Mouse (Mus musculus): Measurements from ENCODE around the gene Rmi2. TPM values are rescaled to one million over a fixed set of nuclear protein-coding genes. Genes with fewer than 3 reads are reported as not detected.
"Not testable (repeated sequence)": the region's sequence is repeated elsewhere in the genome, so short reads cannot be mapped to it uniquely, and the experiment has no call there.

Gene Rmi2
- total and polyA plus RNA-seq, 2 experiments from 2014 or later, result 0.35 to 0.76 TPM

DNA sequence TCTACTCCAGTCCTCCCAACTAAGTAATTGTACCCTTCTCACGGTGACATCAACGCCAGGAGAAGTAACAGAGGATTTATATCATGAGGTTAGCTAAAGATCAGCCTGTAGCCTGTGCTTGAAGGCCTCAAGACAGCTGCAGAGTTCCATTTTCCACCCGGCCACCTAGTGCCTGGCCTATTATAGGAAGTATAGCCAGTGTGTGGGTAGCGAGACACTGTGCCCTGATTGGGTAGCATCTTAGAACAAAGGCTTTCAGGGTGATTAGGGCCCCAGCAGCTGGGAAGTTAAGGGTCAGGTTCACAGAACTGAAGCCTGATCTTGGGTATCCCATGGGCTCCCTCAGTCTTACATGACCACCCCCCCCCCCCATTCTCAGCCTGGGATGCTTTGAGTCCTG is 46.0 kb upstream of the Rmi2 start:
- Histone ChIP-seq H3K4me2 (ENCODE audit: low read depth) (no peak overlapping the region), H3K9me3 (ENCODE audit: low read length) (no peaks in the 10 kb centered on the region), H3K9ac (no peak overlapping the region), H3K4me3 (ENCODE audit: low read depth, low read length) (no peak overlapping the region), H3K27ac (ENCODE audit: low read depth, low read length) (no peak overlapping the region), H3K36me3 (ENCODE audit: insufficient read depth) (no peaks in the 10 kb centered on the region), H3K27me3 (ENCODE audit: insufficient read depth, low read length) (peaks cover 3% of the 10 kb centered on the region; the same call in 1 of the 2 replicates), H3K4me1 (ENCODE audit: insufficient read depth) (no peaks in the 10 kb centered on the region)
- no peak for TF ChIP-seq CTCF (IDR thresholded peaks at IDR 0.05; ENCODE audit: low read depth)
- DNase-seq (no peak), ATAC-seq (no peak)
- WGBS, result 58% methylated on average over 4 of the region's 4 CpGs

DNA sequence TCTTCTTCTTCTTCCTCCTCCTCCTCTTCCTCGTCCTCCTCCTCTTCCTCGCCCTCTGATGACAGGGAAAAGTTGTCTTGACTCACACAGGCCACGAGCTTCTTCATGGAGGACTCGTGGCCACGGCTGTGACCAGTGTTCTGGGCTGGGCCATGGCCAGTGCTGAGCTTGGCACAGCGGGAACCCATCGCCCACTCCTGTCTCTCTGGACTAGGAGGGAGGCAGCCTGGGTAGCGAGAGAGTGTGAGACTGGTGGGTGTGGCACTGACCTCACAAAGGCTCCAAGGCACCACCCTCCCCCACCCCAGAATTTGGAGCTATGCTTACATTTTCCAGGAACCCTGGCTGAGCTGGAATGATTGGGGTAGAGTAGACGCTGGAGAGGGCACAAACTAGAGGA is 44.2 kb upstream of the Rmi2 start, which contains the start of gene Prm3:
Prm3 (minus strand) TSS at position 213 of the 400 bp plus-strand sequence.
- 78% methylated on average over 9 of the region's 9 CpGs for WGBS
- no peak within 1 kb of the TSS for H3K4me3 ChIP-seq (ENCODE audit: low read depth, low read length)

DNA sequence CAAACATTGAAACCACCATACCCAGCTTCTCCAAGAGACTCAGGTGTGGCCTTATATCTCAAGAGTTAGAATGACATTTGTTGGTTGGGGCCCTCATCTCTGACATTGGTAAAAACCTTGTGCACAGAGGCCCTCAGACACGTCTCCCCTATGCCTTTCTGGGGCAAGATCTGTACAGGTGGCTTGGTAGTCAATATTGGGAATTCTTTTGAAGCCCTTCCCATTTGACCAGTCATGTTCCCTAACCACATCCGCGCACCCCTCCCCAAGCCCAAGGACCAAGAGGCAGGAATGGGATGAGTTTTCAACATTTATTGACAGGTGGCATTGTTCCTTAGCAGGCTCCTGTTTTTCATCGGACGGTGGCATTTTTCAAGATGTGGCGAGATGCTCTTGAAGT is 38.8 kb upstream of the Rmi2 start, which contains the start of gene Prm2:
Prm2 (minus strand) TSS at position 101 of the 400 bp plus-strand sequence.
- Histone ChIP-seq H3K27ac (ENCODE audit: low read depth, low read length) (no peak within 1 kb of the TSS), H3K27me3 (ENCODE audit: insufficient read depth, low read length) (no peaks in the 10 kb centered on the region), H3K4me1 (ENCODE audit: insufficient read depth) (no peaks in the 10 kb centered on the region), H3K36me3 (ENCODE audit: insufficient read depth) (no peaks in the 10 kb centered on the region), H3K4me3 (ENCODE audit: low read depth, low read length) (no peak within 1 kb of the TSS), H3K9ac (no peak within 1 kb of the TSS), H3K4me2 (ENCODE audit: low read depth) (no peak within 1 kb of the TSS), H3K9me3 (ENCODE audit: low read length) (no peaks in the 10 kb centered on the region)
- 81% methylated on average over 6 of the region's 6 CpGs for WGBS
- no peak for TF ChIP-seq CTCF (IDR thresholded peaks at IDR 0.05; ENCODE audit: low read depth)
- no peak for ATAC-seq
- no peak for DNase-seq

More for the DNA sequence above, 44.2 kb upstream of the Rmi2 start, which contains the start of gene Prm3:
- no peak within 1 kb of the TSS for H3K27ac ChIP-seq (ENCODE audit: low read depth, low read length)
- DNase-seq, result no peak
- no peaks in the 10 kb centered on the region for H3K4me1 ChIP-seq (ENCODE audit: insufficient read depth)
- no peak within 1 kb of the TSS for H3K9ac ChIP-seq
- H3K36me3 ChIP-seq (ENCODE audit: insufficient read depth), result no peaks in the 10 kb centered on the region
- H3K9me3 ChIP-seq (ENCODE audit: low read length), result no peaks in the 10 kb centered on the region
- ATAC-seq, result no peak
- H3K4me2 ChIP-seq (ENCODE audit: low read depth), result no peak within 1 kb of the TSS
- no peak for TF ChIP-seq CTCF (IDR thresholded peaks at IDR 0.05; ENCODE audit: low read depth)
- H3K27me3 ChIP-seq (ENCODE audit: insufficient read depth, low read length), result no peaks in the 10 kb centered on the region

DNA sequence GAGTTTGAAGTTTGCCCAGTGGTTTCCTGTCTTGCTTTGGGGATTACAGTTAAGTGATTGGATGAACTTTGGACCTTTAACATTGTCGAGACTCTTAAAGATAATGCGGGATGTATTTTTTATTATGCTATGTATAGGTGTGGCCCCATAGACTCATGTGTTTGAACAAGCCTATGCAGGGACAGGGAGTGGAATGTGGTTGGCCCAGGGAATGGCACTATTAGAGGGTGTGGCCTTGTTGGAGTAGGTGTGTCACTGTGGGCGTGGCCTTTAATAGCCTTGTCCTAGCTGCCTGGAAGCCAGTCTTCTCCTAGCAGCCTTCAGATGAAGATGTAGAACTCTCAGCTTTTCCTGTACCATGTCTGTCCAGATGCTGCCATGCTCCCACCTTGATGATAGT is 32.4 kb upstream of the Rmi2 start:
- not testable (repeated sequence) for ATAC-seq; H3K9me3 ChIP-seq (ENCODE audit: low read length); H3K4me1 ChIP-seq (ENCODE audit: insufficient read depth); H3K36me3 ChIP-seq (ENCODE audit: insufficient read depth); H3K27ac ChIP-seq (ENCODE audit: low read depth, low read length); H3K9ac ChIP-seq; H3K4me3 ChIP-seq (ENCODE audit: low read depth, low read length); DNase-seq; H3K27me3 ChIP-seq (ENCODE audit: insufficient read depth, low read length); H3K4me2 ChIP-seq (ENCODE audit: low read depth)
- WGBS, result 91% methylated on average over 3 of the region's 3 CpGs

DNA sequence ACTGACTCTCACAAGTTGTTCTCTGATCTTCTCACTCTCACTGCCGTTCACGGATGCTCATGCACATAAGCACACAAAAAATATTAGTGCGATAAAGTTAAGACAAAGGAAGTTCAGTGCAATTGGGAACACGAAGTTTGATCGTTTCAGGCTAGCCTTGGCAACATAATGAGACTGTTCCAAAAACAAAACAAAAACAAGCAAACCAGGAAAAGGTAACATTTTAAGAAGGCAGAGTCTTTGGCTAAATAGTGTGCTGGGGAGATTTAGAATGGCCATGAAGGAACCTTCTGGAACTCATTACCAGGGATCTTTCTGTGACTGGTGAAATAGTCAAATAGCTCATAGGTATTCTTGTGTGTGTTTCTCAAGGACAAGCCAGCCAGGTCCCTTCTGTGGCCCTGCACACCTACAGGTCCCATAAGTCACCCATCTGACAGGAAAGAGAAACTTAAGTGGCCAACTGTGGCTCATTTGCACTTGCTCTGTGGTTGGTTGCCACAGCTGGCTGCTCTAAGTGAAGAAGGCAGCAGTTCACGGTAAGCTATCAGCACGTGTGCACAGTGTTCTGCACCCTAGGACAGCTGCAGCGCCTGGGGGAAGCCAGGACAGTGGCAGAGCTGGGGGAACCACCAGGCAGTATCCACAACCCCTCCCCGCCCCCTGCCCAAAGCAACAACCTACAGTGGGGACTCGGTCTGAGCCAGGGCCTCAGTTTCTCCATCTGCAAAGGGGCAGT is 28.9 kb upstream of the Rmi2 start, which contains the start of gene Prm1:
Prm1 (minus strand) TSS at position 51 of the 739 bp plus-strand sequence.
- Histone ChIP-seq H3K27ac (ENCODE audit: low read depth, low read length) (no peak within 1 kb of the TSS), H3K4me3 (ENCODE audit: low read depth, low read length) (no peak within 1 kb of the TSS), H3K27me3 (ENCODE audit: insufficient read depth, low read length) (no peaks in the 10 kb centered on the region), H3K9ac (no peak within 1 kb of the TSS), H3K36me3 (ENCODE audit: insufficient read depth) (no peaks in the 10 kb centered on the region), H3K9me3 (ENCODE audit: low read length) (no peaks in the 10 kb centered on the region), H3K4me1 (ENCODE audit: insufficient read depth) (no peaks in the 10 kb centered on the region), H3K4me2 (ENCODE audit: low read depth) (no peak within 1 kb of the TSS)
- no peak for TF ChIP-seq CTCF (IDR thresholded peaks at IDR 0.05; ENCODE audit: low read depth)
- ATAC-seq (no peak), DNase-seq (no peak)
- 84% methylated on average over 10 of the region's 10 CpGs for WGBS

DNA sequence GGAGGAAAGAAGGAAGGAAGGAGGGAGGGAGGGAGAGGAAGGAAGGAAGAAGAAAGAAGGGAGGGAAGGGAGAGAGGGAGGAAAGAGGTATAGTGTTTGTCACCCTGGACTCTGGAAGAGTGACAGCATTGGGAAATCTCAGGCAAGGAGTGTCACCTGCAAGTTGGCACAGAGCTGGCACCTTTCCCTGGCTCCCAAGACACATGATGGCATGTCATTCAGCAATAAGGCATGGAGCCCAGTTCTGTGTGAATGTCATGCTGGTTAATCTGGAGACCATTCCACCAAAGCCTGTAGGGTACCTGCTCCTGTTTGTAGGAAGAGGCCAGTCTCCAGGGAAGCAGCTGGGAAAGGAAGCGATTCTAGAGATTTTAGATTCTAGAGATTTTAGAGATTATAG is 24.5 kb upstream of the Rmi2 start:
- H3K4me2 ChIP-seq (ENCODE audit: low read depth), result no peak overlapping the region

DNA sequence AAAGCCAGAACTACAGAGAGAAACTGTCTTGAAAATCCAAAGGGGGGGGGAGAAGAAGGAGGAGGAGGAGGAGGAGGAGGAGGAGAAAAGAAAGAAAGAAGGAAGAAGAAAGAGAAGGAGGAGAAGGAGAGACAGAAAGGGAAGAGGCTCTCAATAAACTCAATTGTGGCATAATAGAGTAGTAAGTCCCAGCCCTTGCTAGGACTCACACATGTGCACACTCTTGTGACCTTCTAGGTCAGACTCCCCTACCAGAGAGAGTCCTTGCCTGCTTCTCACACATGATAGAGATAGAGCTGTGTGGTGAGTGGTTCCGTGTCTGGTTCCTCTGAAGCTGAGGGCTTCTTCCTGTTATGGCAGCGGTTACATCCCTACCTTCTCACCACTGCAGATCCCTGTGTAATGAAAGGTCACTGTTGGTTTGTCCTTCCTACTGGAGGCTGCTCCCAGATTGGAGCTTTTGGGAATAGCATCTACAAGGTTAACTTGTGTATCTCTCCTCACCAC is 21.9 kb upstream of the Rmi2 start, which contains the start of gene Gm11172:
Gm11172 (plus strand) TSS at position 51 of the 507 bp plus-strand sequence.
- H3K36me3 ChIP-seq (ENCODE audit: insufficient read depth), result no peaks in the 10 kb centered on the region
- ATAC-seq (no peak), DNase-seq (no peak)
- H3K4me1 ChIP-seq (ENCODE audit: insufficient read depth), result no peaks in the 10 kb centered on the region
- H3K27ac ChIP-seq (ENCODE audit: low read depth, low read length), result no peak within 1 kb of the TSS
- no peak within 1 kb of the TSS for H3K4me2 ChIP-seq (ENCODE audit: low read depth)
- H3K9me3 ChIP-seq (ENCODE audit: low read length), result no peaks in the 10 kb centered on the region
- no peak within 1 kb of the TSS for H3K9ac ChIP-seq
- no peak for TF ChIP-seq CTCF (IDR thresholded peaks at IDR 0.05; ENCODE audit: low read depth)
- no peak within 1 kb of the TSS for H3K4me3 ChIP-seq (ENCODE audit: low read depth, low read length)
- WGBS, result 88% methylated on average over 2 of the region's 2 CpGs
- H3K27me3 ChIP-seq (ENCODE audit: insufficient read depth, low read length), result no peaks in the 10 kb centered on the region

More for the DNA sequence above, 24.5 kb upstream of the Rmi2 start:
- no peak for DNase-seq
- 97% methylated on average over 1 of the region's 1 CpGs for WGBS
- Histone ChIP-seq H3K27ac (ENCODE audit: low read depth, low read length) (no peak overlapping the region), H3K4me1 (ENCODE audit: insufficient read depth) (no peaks in the 10 kb centered on the region), H3K27me3 (ENCODE audit: insufficient read depth, low read length) (no peaks in the 10 kb centered on the region), H3K9ac (no peak overlapping the region), H3K9me3 (ENCODE audit: low read length) (no peaks in the 10 kb centered on the region), H3K4me3 (ENCODE audit: low read depth, low read length) (no peak overlapping the region), H3K36me3 (ENCODE audit: insufficient read depth) (no peaks in the 10 kb centered on the region)
- no peak for TF ChIP-seq CTCF (IDR thresholded peaks at IDR 0.05; ENCODE audit: low read depth)
- no peak for ATAC-seq

Measured in forebrain, postnatal 0 days (tissue).